Mouse (Mus musculus) cerebellum, adult (tissue): ENCODE results near the gene Arglu1.

Source experiments
- ATAC-seq: cut with Nextera tagmentation; 2 replicates; pipeline ENCODE4 v1.9.2; 2017; ENCODE audit warnings: mild to moderate bottlenecking, moderate library complexity, mixed read lengths; ENCODE audit not compliant: insufficient number of reproducible peaks, low FRiP score, low TSS enrichment

Gene Arglu1

DNA sequence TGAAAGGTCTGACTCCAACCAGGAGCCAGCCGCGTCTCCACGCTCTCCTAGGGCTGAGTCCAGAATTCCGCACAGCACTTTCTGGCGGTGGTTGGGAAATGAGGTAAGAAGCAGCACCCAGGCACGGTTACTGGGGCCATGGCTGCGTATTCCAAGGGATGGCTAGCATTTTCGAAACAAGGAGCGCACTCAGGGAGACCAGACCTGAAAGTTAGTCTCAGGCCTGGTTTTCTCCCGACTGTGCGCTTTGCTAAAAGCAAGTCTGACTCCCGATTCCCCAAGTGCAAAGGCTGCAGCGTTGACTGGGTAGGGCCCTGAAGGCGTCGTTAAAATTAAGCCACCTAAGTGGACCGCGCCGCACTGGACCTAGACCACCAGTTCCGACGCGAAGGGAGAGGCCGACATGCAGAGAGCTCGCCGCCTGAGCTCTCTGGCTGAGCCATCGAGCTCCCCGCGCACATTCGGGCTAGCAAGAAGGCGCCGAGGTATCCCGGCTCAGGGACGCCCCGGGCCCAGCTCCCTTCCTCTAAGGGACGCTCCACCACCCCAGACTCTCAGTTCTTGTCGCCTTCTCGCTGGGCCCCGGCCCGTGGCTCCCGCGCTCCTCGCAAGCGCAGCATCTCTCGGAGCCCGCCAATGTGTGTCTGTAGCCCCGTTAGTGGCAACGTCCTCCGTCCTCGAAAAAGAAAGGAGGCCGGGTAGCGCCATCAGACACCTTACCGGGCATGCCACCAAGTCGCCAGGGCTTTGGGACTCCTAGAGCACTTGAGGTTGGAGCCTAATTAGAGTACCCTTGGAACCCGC lies 30.6 kb downstream of the Arglu1 start:
- no peak for ATAC-seq

DNA sequence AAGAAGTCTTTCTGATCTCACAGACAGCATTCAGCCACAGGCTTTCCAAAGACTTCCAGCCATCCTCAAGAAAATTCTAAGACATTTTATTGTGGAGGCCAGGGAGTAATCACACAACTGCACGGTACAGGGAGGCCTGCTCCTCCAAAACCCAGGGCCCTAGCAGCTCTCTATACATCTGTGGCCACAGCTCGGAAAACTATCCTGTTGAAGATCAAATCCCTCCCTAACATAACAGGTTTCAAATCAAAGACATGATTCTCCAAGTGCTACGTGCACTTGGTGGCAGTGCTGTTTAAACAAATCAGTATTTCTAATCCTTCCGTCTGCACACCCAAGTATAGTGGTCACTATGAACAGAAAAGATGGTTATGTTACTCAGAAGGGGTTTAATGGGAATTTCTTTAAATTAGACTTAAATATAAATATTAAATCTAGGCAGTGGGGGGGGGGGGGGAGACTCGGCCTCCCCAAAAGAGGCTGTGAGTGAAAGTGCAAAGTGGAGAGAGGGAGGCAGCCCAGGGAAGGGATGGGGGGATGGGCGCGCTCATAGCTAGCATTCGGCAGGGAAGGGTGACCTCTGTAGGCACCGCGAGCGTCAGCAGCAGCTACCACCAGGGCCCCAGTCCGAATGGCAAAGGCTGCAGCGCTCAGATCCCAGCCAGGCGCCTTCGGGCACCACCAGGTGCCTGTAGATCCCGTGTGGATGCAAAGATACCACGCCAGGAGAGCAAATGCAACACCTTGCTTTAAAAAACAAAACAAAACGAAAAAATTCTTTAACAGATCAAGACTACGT lies 31.7 kb downstream of the Arglu1 start:
- no peak; the same call in 1 of the 2 replicates for ATAC-seq

DNA sequence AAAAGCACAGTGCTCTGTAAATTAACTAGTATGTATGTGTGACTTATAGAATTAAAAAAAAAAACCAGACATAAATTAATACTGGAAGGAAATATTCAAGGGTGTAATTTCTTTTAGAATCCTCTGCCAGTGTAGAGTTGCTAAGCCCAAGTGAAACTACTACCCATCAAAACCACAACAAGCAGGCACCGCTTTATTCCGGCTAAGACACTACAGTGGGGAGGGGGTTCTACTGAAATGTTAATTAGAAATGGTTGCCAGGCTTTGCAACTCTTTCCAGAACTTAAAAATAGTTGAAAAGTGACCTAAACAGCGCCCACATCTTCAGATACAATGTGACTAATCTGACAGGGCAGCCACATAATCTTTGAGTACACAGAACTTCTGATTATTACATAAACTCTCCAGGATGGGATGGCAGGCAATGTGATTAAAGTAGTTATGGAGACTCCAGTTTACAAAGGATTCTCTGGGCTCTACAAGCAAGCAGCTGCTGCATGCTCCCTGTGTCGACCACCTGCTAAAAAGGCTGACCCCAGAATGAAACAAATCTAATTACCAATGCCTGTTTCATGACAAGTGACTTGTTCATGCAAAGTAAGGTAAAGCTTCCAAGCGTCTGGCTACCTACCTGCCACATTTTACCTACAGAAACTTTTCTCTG lies 32.5 kb downstream of the Arglu1 start:
- ATAC-seq, result no peak

DNA sequence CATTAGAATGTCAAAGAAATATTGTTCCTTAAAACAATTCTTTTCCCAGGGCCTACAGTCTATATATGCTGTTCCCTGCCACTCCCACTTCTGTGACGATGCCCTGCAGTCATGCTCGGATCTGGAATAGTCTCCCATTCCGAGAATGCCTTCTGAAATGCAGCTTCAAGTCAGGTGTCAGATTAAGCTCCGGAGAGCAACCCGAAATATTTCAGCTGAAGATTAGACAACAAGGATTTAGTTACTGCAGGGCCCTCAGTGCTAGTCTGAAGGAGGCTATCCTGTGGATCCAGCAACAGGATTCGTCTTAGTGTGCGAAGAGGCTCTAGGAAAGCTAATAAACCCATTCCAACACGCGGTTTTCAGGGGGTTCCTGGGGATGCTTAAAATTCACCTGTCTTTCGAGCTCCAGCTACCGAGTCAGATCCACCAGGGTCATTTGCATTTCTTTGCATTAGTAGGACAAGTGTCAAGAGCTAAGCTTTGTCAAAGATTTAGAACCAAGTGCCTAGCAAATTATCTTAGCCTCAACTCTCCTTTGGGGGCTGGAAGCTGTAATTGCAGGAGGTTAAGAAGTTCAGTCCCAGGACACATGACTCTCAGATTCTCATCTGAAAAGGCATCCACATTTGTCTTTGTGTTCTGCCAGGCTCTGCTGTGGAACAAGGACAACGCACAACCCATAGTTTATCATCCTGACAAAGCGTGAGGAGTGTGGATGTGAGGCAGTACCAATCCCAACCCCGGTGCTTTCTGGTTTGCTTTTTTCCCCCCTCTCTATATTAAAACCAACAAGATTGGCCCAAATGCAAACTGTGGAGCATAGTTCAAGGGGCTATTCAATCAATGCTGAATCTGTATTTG lies 33.5 kb downstream of the Arglu1 start:
- no peak for ATAC-seq

DNA sequence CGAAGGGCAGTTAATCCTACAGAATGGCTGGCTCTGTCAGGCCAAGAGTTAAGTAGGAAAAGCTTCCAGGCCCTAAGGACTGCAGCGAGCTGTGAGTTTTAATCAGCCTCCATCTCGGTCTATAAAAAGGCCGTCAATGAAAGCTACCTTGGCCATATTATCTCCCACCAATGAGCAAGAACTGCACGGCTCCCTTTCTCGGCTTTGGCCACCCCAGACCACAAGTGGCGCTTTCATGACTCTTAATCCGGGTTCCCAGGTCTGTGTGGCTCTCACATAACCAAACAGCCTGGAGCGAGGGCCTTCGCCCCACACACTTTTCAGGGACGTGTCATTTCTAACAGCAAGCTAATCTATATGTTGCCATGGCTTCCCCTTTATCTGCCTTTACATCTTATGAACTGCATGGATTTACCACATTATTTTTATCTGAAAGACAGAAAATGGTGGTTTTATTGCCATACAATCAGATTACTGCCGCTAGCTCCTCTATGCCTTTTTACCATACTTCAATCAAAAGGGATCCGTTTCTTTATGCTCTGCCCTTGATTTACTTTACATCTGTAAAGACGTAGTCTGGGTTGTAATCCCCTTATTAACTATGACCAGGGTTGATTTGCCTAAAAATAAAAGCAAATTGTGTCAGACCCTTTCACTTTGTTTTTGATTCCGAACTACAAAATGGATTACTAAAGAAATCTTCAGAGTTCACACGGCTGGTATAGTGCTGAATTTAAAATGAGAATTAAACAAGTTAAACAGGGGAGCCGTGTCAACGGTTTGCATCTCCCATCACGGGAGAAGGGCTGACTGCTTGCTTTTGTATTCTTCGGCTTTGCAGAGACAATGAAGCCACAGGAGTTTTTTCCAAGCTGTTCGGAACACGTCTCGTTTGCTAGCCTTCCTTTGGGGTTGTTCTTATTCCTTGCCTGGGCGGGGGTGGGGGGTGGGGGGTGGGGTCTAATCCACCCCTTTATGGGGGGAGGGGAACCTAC lies 34.7 kb downstream of the Arglu1 start:
- ATAC-seq, result no peak

DNA sequence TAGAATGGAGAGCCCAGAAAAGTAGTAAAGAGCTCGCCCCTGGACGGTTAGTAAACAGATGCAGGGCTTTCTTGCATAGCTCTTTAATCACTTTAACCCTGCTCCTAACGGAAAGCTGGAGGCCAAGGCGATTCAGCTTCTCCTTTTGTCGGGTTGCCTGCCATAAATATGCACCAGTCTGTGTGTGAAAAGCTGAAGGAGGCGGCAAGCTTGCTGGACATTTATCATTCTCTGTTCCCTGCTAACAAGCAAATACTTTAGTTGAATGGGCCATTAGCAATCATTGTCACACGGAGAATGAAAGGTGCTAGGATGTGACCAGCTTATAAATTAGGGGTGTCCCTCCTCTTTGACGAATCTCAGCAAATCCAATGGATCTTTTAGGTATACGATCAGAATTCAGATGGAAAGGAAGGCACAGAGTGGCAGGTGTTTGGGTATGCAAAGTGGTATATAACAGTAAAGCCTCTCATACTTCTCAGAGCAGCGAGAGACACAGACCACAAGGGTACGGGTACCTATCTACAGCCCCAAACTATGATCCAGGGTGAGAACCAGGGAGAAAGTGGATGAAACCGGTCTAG lies 36.3 kb downstream of the Arglu1 start:
- no peak for ATAC-seq

DNA sequence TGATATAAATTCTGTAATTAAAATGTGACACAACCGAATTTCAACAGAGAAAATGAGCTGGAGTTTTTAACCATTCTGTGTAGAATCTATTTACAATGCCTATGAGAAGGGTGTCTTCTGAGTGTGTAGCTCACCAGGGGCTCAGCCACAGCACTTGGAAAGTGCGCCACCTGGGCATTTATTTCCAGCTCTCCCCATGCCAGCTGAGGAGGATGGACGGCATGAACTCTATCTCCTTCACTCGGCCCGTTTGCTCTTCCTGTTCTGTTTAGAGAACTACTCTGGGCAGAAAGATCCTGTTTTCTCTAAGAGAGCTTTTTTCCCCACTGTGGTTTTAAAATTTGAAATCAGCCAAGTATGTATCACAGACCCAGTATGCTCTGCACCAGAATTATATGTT lies 37.0 kb downstream of the Arglu1 start:
- no peak for ATAC-seq

DNA sequence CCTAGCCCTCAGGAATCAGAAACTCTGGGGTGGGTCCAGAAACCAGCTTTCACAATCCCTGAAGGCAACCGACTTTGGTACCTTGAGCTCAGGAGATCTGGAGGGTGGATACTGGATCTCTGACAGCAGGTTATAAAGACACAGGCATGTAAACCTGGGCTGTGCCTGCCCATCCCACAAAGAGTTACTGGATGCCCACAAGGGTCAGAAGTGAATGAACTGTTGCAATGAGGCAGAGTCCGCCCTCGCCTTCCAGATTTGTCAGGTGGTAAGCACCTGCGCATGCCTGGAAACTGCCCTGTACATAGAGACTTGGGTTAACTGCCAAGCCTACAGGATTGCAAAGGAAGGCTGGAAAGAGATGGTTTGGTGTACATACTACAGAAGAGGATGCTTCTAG lies 37.9 kb downstream of the Arglu1 start:
- ATAC-seq, result no peak

DNA sequence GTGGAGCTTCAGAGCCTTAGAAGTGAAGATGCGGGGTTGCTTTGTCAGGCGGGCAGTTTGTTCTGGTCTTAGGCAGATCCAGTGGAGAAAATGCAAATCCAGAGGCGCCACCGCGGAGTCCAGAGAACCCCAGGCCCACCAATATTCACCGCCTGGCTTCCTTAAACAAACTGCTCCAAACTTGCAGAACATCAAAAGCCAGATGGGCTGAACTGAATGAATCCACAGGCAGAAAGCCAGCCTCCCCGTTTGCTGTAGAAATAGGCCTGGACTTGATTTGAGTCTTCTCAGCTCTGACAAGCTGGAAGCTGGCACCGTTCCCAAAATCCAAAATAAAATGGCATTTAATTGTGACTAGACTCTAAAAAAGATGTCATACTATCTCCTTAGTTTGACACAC lies 40.4 kb downstream of the Arglu1 start:
- peak; percentile 16; the same call in 1 of the 2 replicates for ATAC-seq

DNA sequence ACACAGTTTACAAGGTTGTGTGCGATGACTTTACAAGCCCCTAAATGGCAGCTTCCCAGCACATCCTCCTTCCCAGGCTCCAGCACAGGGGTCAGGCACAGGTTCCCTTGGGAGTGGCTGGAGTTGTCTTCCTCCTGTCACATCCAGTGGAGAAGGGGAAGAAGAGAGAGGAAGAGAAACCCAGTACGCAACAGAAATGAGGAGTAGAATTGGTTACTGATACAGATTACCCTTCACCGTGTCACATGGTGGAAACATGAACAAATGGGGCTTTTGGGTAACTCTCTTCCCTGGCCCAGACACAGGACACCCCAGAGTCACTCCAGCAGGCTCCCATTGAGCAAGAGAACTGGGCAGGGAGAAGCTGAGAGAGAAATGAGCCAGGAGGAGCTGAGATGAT lies 40.8 kb downstream of the Arglu1 start:
- no peak for ATAC-seq

DNA sequence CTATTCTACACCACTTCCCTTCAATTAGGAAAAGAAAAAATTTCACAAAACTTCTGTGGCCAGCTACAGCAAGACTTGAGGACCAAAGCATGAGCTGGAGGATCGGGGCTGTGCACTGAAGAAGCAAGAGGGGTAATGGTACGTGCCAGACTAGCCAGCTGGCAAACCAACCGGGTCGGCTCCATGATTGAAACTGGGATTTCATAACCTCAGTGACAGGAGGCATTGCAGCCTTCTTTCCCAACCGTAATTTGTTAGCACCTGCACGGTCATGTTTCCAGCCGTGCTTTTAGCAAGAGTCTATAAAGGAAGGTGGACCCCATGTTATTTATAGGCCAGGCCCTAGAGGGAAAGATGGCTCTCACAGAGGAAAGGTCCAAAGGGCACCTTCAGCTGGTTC lies 41.6 kb downstream of the Arglu1 start:
- ATAC-seq, result no peak

DNA sequence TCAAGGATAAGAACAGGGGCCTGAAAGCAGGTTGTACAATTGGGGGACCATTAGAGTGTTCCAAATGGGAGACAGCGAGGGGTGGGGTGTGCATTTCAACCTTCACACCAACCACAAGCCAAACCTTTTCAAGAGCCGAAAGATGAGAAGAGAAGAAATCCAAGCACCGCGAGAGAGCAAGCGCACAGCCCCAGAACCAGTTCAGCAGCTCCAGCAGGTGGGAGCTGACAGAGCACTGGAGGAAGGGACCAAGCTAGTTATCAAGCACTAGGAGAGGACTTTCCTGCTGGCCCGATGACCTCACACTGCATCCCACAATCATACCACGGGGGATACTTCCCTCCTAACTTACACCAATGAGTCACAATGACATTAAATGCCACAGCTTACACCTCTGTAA lies 42.5 kb downstream of the Arglu1 start:
- no peak for ATAC-seq

DNA sequence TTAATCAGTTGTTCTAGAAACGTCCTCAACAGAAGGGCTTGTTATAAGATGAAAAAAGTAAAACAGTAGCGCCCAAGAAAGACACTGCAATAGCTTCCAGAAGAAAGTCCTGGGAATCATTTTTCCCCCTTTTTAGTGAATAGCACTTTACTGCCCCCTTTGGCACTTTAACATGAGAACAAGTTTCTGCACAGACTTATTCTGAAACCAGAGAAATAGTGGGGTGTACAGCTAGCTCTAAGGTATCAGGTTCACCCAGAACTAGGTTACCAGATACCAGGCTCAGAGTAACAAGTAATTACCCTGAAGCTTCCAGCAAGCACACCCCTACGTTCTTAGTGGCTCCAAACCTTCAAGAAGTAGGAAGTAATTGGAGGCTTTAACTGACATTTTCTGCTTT lies 43.0 kb downstream of the Arglu1 start:
- ATAC-seq, result no peak

DNA sequence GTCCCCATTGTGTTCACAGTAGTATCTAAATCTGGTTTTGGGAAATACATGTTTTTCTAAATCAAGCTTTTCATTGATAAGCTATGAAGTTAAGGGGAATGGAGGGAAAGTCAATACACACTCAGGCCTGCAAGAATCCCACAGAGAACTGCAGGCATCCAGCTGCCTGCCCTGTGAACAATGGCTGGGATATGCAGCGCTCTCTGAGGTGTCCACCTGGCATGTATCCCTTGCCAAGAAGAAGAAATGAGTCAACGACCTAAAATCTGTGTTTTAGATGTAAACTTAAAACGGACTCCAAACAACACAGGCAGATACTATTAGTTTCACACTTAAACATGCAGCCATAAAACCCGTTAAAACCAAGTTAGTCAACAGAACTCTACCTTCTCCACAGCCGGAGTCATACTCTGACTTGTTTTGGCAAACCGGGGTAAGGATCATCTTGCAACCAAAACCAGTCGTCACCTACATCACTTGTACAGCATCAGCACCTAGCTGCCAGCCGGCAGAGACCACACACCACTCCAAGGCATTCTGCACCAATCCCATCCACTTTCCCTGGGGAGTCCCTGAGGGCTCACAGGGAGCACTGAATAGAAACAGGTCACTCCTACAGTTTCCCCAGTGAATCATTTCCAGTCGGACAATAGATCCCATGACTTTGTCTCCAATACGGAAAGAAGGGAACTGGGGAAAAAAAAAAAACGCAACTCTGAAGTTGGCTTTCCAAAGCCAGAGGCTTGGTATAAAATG lies 46.0 kb downstream of the Arglu1 start:
- no peak for ATAC-seq

DNA sequence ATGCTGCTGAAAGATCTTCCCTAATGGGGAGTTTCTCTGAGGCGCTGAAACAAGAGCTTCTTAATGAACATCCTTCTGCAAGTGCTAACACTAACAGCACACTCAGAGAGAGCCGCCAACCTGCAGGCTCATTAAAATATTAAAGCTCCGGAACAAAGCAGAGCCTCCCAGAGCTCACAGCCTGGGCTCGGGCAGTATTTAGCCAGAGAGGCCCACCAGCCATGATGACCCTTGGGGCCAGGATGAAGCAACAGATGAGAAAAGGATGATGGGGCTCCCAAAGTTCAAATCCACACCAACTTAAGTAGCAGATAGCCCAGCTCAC lies 50.1 kb downstream of the Arglu1 start:
- ATAC-seq, result no peak

DNA sequence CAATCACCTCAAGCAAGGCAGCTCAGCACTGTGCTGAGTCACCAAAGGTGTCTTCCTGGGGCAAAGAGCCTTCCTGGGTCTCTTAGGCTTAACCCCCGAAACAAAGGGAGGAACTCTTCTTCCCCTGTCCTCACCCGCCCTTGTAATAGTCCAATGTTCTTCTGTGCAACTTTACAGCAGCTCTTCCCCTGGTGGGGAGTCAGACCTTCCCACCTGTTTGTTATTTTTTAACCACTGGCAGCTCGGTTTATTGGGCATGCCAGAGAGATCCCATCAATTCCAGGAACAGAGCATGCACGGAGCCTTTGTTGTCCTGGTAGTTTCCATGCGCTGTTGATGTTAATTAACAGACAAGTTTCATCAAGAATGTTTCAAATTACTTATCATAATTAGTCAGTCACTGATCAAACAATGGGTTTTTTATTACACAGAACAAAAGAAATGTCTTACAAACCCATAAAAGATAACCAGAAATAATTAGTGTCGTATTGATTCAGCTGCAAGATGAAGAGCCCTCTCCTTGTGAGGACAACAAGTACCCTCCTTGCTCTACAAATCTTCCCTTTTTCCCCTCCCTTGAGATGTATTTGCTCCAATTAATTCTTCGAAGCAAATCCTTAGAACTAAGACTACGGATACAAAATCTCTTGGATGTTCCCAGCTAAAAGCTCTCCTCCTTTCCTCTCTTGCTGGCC lies 50.6 kb downstream of the Arglu1 start:
- ATAC-seq, result no peak

DNA sequence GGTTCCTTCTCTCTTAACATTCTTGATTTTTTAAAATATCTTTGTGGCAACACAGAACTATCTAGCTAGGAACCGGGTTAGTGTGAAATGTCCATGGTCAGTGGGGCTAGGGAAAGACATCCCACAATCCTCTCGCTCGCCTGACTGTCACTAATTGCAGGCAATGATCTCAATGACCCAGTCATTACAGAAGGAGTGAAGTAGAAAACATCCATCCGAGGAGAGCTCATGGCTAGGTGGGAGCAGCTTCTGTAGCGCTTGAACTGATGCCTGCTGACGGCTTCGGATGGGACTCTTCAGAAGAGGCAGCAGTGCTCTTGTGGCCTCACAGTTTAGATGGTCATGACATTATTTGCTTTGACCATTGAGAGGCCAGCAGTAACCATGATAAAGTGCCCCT lies 58.9 kb downstream of the Arglu1 start:
- ATAC-seq, result no peak

DNA sequence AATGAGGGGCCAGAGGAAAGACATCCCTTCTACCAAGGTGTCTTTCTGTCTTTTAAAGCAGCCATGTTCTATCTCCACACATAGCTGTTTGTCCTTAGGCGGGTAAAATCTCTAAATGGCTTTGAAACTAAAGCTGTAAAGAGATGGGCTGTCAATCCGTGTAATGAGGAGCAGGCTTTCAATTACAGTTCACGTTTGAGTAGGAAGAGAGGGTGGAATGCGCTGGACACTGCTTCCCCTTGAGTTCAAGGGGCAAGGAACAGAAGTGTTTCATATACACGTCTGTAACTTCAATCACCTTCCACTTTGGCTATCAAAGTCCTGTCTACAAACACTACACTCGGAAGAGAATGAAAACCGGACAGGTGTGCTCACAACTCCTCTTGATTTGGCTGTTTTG lies 66.3 kb downstream of the Arglu1 start:
- no peak for ATAC-seq
